Mouse (Mus musculus) spleen, postnatal 10 days (tissue): ENCODE measurements around the gene Dynlt1f.
"Not testable (repeated sequence)": the region's sequence is repeated elsewhere in the genome, so short reads cannot be mapped to it uniquely, and the experiment has no call there.

Experiments used
- DNase-seq, 2 experiments: peaks; one replicate each; pipeline ENCODE4 v3.0.0; 2021 to 2022; ENCODE audit warnings: low spot score in 2 of 2

Dynlt1f gene

DNA sequence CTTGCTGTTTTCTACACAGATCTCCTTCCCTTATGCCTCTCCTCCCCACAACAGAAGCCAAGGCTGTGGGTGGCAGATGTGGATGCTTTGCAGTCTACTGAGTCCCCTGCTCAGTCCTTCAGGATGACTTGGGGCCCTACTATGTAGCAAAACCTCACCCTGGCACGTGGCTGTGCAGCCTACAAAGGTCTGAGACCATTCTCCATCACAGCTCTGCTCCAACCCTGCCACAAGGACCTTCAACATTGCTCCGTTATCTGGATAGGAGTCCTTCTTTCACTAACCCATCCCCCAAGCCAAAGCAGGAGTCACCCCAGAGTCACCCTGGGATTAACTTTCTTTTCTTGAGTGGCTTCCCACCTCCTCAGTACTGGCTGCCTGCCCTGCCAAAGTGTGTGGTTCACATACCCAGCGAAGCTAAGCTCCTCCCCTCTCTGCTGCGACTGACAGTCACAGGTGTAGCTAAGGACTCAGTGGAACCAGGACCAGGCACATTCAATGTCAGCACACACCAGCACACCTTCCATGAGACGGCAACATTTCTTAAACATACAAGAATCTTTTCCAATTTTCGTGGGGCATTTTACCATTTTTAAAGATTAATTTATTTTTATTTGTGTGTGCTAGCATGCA lies 30.7 kb downstream of the Dynlt1f start:
- DNase-seq, result not testable (repeated sequence)

DNA sequence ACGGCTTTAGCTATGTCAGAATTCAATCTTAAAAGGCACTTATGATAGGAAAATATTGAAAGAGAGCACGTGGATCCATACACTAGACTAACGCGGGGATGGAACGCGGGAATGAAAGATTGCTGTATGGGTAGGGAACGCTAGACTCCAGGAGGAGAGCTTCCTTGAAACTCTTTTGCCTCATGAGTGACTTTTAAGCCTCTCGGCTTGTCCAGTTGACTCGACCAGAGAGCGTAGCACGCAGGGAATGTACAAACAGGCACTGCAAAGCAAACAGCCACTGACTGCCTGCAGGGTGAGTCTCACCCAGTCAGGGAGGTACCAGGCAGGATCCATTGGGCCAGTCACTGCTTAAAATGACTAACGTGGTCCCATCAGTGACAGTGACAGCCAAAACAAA lies 33.7 kb downstream of the Dynlt1f start:
- DNase-seq, result not testable (repeated sequence)

DNA sequence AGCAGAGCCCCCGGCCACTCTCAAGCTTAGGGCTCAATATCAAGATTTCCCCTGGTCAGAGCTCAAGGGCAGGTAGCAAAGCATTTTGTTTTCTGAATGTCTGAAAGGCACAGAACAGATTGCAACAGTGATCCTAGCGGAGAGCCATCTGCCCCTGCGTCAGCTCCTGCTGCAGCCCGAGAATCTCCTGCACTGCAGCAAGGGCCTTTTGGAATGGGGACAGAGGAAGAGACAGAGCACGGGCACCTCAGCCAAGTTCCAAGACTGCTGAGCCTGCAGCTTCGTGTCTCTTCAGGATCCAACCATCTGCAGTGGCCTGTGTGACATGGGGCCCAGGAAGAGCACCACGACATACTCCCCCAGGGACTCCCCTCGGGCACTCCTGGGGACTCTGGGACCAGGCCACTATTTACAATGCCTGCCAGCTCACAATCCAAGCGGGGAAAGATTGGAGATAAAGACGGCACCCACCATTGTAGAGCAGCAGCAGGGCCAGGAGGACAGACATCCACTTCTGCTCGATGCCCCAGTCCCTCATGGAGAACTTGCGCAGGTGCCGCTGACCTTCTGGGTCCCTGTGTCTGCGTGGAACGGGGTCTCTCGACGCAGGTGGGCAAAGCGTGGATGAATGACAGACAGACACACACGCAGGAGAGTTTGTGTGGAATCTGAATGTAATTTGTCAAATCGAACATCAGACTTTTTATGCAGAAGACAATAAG lies 34.8 kb downstream of the Dynlt1f start:
- not testable (repeated sequence) for DNase-seq

DNA sequence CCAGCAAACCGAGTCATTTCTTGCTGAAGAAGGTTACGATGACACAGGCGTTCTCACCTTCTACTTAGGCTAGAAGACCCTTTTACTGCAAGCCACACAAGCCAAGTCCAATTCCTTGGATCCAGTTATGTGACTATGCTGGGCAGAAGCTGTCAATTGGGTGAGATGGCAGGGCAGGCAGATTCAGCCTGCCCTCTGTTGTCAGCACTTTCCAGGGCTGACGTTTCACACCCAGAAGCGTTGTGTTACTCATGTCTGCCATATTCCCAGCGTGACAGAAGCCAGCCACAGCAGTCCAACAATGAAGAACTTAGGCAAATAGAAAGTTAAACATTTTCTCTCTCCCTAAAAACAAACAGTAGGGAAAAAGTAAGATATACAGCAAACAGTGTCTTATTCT lies 35.7 kb downstream of the Dynlt1f start:
- DNase-seq, result not testable (repeated sequence)

DNA sequence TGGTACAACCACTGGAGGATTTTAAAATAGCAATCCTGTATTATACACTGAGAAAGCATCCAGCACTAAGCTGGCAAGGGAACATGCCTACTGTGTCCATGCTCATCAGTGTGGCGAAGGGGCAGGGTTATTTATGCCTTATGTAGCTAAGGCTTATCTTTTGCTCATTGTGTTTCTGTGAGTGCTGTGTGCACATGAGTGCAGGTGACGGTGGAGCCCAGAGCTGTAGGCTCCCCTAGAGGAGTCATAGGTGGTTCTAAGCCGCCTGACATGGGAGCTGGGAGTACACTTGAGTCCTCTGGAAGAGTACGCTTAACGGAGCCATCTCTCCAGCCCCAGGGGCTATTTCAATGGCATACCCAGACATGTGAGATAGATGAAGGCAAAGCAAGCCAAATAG lies 36.4 kb downstream of the Dynlt1f start:
- not testable (repeated sequence) for DNase-seq

DNA sequence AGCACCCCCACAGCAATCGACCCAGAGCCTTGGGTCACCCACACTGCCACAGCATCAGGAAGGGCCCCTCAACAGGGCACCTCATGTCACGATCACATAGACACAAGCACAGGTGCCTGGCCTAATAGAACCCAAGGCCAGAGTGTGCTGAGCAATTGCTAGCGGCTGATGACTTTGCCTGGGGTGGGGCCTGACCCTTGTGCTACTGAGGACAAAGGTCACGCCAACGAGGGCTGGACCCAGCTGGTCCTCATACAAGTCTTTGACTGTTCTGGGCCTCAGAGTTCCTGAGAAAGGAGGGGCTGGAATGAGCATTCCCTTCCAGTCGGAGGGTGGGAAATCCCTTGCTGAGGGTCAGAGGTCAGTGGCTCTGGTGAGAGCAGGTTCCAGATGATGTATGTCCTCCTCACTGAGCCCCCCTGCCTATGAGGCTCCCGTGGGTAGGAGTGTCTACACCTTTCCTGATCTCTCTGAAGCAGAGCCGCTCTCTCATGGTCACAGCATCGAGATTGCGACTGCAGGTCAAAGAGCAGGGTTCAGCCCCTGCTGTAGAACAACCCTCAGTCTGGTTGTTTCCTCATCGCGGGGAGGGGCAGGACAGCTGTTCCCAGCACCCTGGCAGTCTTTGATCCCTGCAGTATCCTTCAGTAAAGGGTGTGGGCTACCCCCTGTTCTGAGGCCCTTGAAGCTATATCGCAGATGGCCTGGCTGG lies 37.9 kb downstream of the Dynlt1f start:
- not testable (repeated sequence) for DNase-seq

DNA sequence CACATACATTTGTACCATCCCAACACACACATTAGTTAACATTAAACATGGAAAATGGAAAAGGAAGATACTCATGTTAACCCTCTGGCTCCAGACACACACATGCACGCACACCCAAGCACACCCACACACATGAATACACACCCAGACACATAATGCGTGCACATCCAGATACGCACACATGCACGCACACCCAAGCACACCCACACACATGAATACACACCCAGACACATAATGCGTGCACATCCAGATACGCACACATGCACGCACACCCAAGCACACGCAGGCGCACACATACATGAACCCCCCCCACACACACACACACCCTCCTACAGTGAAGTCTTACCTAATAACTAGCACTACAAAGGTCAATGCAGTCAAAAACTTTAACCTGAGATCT lies 39.0 kb downstream of the Dynlt1f start:
- DNase-seq, result not testable (repeated sequence)

DNA sequence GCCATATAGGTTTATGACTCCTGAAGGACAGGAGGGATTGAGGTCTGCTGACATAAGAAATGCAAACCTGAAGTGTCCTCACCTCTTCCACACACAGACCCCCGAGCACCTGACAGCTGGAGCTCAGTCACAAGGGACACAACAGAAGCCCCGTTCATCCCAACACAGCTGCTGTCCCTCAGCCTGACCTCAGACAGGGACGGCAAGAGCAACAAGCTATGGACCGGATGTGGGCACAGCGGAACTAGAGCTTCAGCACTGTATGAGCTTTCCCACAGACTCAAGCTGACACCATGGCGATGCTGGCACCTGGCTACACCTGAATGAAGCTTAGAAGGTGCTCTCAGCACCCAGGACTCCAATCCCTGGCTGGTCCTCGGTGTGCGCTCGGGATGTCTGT lies 41.4 kb downstream of the Dynlt1f start:
- DNase-seq, result not testable (repeated sequence)

DNA sequence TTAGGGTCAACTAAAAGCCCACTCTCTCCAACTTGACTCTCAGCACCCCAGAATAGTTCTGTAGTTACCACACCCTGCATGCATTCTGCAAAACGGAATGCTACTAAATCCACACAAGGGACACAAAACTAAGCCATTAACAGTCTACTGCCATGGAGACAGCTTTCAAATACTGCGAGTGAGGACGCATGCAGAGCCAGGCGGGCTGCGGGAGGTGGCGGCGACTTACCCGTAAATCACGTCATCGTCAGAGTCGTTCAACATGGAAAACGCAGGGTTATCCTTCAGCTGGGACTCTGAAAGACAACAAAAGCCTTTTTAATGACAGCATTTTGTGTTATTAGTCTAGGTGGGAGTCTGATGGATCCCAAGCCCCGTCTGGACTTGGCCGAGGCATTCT lies 42.2 kb downstream of the Dynlt1f start:
- not testable (repeated sequence) for DNase-seq

DNA sequence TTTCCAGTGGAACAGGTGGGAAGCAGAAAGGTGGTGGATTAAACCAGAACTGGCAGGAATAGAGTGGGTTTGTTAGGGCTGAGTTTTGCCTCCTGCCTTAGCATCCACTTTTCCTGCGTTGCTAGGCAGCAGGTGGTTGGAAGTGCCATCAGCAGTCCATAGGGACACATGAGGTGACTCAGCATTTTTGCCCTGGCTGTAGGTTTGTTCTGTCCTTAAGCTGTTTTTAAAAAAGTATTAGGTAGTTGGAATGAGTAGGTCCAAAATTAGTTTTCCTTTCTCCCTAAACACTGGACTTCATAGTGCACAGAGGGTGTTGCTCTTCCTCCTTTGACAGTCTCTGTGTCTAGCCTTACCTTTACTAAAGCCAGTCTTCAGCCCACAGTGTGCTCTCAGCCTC lies 50.4 kb downstream of the Dynlt1f start:
- DNase-seq, result not testable (repeated sequence)

DNA sequence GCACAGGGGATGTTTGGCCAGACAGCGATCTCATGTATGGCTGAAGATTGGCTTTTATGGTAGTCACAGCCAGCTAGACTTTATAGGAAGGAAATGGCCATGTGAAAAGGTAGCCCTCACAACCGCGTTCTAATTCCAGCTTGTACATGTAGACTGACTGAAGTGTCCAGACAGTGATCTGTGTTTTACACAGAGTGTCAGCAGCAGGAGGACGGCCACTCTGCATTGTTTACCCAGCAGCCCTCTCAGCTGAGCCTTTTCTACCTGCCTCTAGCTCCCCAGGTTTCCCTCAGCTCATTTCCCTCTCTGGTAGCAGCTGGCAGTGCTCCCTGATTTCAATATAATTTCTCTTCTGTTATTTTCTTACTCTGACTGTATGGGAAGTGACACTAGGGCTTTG lies 53.5 kb downstream of the Dynlt1f start:
- not testable (repeated sequence) for DNase-seq

DNA sequence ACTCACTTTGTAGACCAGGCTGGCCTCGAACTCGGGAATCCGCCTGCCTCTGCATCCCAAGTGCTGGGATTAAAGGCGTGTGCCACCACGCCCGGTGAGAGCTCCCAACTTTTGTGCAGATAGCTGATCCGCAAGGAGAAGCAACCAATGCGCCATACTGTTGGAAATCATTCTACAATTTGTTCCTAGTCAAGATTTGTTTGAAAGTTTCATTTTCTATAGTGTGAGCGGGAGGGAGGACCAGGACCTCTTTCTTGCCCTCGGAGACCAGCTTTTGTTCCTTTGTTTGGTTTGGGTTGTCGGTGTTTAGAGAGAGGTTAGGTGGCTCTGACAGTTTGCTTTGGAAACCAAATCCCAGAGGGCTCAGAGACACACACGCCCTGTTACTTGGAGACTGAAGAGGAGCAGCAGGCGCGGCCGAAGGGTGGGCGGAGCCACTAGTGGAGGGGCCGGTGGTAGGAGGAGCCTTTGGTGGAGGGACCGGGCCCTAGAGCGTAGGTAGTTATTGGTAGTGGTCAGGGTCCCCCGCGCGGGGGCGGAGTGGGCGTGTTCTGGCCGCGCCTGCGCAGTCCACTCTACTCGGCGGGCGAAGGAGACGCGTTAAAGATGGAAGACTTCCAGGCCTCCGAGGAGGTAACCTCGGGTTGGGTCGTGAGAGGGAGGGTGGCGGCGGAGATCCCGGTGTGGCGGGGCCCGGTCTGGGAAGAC lies 54.3 kb downstream of the Dynlt1f start, which contains the start of gene Dynlt1c:
Gene Dynlt1c (plus strand): TSS at position 468 of the 708 bp plus-strand sequence.
- peak; percentile 49 to 73 for DNase-seq

DNA sequence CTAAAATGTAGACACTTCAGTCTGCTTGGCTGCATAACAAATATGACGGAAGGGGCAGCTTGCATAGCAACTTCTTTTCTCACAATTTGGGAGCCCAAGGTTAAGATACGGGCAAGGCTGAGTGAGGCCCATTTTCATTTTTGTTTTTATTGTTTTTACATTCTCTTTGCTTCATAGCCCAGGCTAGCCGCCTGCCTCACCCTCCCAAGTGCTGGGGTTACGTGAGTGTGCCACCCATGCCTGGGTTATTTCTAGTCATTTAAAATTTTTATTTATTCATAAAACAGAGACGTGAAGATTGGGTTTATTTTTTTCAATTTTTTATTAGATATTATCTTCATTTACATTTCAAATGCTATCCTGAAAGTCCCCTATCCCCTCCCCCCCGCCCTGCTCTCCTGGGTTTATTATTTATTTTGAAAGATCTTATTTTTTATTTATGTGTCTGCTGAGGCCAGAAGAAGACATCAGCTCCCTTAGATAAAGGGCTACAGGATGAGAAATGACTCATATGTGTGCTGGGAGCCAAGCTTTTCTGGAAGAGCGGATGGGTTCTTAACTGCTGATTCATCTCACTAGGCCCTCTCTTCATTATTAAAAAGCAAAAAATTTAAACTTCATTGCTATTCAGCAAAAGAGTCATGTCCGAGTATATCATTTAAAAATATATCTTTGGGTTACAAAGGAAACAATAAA lies 55.3 kb downstream of the Dynlt1f start:
- not testable (repeated sequence) for DNase-seq

DNA sequence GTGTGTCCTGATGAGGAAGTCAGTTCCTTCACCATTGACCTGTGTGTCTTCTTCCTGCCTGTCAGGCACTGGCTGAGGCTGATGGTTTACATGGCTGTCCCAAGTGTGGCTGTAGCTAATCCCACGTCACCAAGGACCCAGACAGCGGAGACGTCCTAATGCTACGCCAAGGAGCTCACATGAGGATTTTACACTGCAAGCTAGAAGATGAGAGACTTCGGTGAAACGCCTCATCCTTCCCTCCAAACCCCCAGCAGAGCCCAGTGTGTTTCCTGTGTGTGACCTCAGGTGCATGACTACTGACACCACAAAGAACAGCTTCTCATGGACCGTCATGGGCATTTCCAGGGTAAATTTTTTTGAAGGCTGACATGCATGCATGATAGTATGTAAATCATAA lies 57.3 kb downstream of the Dynlt1f start:
- DNase-seq, result not testable (repeated sequence)
